Mouse (Mus musculus) limb, embryonic 10.5 days (tissue): ENCODE results near the gene Eef1e1. TPM values are rescaled to one million over a fixed set of nuclear protein-coding genes. Genes with fewer than 3 reads are reported as not detected.

Experiments
- polyA plus RNA-seq: library from polyadenylated mRNA; unstranded; fragments of >200 nt; fragmentation: Nextera tagmentation; extraction: Ambion mirVana; gene quantifications from 2 replicates; pipeline ENCODE4 v1.2.1, GENCODE M21; 2016

Eef1e1 gene
- polyA plus RNA-seq, 1 experiment from 2014 or later, result 59.0 TPM

Other genes starting within 250 kb of the Eef1e1 start
- gene Txndc5, start 130.2 kb downstream of the Eef1e1 start, polyA plus RNA-seq, result 188 TPM in 2 replicates
- gene Bloc1s5, start 23.9 kb downstream of the Eef1e1 start, polyA plus RNA-seq, result 20.7 and 23.5 TPM in 2 replicates